Mouse (Mus musculus) effector memory CD4-positive, alpha-beta T cell, adult 7 months (primary cell): ENCODE results near the gene Slc25a35. TPM values are rescaled to one million over a fixed set of nuclear protein-coding genes. Genes with fewer than 3 reads are reported as not detected.

ENCODE experiments used
- polyA plus RNA-seq: library from polyadenylated mRNA; unstranded; fragments of 100-300 nt; shearing (Covaris generic); gene quantifications from one replicate; pipeline ENCODE4 v1.2.1, GENCODE M21; 2017

Slc25a35 gene
- polyA plus RNA-seq, result 4.6 TPM

DNA sequence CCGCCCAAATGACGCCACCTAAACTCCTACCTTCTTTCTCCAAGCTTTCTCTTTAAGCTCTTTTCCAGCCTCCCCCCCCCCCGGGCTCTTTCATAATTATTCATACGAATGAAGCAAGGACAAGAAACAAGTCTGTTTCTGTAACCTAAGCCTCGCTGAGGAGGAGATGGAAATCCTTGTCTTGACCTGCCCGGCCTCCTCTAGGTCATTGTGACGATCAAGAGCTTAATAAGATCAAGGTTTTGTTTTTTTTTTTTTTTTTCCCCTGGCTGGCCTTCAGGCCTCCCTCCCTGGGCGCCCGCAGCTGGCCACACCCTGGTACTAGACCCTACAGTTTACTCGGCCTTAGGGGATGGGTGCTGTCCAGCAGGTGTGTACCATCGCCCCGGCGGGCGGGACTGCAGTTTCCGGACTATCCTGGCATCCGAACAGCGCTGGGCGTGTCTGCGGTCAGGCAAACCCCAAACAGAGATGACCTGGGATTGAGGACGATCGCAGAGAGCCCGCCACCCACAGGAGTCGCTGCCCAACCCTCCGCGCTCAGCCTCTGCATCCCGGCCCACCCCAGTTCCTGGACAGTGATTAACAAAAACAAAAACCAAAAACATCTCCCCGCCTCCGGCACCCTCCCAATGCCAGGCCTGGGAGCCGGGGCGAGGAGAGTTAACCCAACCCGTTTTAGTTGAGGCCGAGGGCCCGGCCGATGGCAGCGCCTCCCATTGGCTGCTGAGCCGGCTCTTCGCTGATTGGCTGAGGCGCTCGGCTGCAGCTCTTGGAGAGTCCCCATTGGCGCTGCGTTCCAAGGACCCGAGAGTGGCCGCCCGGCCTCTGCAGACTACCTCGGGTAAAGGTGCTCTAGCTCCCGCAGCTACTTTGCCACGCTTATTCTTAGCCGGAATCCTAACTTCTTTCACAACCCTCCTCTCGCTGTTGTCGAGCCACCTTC is at the start of gene Slc25a35:
TSS of gene Slc25a35 (plus strand) at position 795 of the 946 bp plus-strand sequence.

DNA sequence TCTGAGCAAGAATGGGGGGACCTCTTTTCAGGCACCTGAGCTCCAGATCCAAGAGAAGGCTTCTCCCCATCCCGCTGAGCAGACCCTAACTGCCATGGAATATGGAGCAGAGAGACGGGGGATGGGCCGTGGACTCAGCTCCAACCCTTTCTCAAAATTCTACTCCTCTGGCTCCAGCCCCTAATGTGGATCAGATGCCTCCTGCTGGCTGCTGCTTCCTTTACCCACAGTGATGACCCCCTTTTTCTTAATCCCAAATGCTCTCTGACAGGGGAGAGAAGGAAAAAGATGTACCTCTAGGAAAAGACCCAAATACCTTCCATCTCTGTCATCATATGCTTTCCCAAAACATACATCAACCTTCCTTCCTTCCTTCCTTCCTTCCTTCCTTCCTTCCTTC is 41.0 kb upstream of the Slc25a35 start, which contains the start of gene Odf4:
TSS of gene Odf4 (minus strand) at position 101 of the 400 bp plus-strand sequence.

DNA sequence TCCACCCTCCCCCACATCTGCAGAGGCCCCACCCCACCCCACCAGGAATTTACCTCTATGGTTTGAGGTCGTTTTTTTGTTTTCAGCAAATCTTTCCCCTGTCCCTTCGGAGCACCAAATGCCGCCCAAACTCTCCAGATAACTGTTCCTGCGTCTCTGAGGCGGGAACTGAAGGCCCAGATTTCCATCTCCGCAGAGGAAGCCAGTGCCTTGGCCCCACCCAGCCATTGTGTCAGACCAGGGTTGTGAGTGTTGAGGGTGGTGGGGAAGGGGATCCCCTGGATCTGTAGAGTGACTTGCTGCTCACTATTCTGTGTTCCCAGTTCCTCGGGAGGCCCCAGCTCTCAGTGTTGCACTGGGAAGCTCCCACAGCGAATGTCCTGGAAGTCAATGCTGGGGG is 10.6 kb upstream of the Slc25a35 start, which contains the start of gene Arhgef15:
TSS of gene Arhgef15 (minus strand) at position 173 of the 400 bp plus-strand sequence.

DNA sequence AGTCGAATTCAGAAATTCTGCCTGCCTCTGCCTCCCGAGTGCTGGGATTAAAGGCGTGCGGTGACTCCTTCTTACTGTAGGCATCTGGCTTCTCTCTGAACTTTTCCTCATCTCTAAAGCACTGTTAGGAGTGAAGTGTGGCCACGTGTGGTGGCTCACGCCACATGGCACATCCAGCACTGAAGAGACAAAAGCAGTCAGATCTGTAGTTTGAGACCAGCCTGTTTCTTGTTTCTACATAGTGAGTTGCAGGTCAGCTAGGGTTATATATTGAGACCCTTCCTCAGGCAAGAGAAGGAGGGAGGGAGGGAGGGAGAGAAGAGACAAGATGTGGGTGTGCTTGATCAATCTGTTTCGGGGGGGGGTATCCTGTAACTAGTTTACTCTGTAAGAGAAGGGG is 7.2 kb downstream of the Slc25a35 start, which contains the start of gene Rangrf:
TSS of gene Rangrf (minus strand) at position 101 of the 400 bp plus-strand sequence.

DNA sequence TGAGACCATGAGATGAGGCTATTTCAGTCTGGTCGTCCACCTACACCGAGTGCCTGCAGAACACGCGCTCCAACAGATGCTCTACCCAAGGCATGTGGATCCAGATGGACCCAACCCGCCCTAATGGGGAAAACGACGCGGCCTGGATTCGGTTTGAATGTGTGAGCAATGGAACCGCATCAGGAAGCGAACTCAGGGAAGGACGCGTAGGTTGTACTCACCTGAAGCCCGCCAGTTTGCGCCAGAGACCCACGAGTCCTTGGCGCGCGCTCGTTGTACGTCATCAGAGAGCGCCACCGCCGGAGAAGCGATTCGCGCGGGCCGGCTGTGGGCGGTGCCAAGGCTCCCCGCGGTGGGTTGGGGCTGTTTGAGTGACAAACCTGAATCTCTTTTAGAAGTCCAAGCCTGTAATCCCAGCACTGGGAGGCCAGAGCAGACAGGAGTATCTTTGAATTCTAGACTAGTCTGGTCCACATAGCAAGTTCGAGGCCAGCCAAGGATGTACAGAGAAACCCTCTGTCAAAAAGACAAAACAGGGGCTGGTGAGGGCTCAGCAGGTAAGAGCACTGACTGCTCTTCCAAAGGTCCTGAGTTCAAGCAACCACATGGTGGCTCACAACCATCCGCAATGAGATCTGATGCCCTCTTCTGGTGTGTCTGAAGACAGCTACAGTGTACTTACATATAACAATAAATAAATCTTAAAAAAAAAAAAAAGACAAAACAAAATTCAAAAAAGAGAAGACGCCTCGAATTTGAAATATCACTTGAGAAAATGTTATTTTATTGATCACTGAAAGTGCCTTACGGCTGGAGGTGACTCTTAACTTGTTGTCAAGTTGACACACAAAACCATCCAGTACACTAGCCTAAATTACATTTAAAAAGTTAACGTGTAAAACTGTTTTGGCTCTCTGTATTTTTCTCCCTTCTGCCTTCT is 40.5 kb downstream of the Slc25a35 start, which contains the start of gene Pfas:
TSS of gene Pfas (minus strand) at position 279 of the 940 bp plus-strand sequence.

DNA sequence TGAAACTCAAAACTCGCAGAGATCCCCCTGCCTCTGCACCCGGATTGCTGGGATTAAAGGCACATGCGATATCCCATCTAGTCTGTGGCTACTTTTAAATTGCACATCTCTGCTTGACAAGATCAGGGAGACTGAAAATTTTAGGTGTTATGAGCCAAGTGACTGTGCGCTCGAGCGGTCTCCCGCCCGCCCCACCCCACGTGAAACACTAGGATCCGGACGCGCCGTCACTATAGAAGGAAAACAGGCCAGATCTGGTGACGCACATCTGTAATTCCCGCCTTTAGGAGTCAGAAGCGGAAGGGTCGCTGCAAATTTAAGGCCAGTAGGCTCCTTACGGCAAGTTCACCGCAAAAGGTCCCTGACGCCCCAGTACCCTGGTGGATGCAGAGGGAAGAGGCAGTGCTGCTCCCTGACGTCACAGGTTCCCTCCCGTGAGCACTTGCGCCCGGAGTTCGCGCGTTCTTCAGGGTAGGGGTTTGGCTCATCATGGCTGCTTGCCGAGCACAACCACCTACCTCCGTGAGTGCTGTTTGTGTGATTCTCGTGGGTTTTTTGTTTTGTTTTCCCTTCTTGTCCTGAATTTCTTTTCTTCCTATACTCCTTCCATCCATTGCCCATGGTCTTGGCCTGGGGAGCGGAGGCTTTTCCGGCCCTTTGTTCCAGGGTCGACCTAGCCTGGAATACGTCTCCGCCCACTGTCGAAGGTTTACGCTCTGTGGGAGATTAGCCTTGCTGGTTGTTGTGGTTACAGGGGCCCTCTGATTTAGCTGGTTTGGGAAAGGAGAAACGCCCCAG is 47.9 kb downstream of the Slc25a35 start, which contains the start of gene Ctc1:
TSS of gene Ctc1 (plus strand) at position 268 of the 798 bp plus-strand sequence.

Other genes starting within 250 kb of the Slc25a35 start
- 155 TPM for gene Ndel1, start 96.3 kb upstream of the Slc25a35 start, polyA plus RNA-seq
- gene Rnf222, start 79.6 kb upstream of the Slc25a35 start, polyA plus RNA-seq, result not detected
- 791 TPM for gene Rpl26, start 66.5 kb upstream of the Slc25a35 start, polyA plus RNA-seq
- gene Odf4, start 41.0 kb upstream of the Slc25a35 start, polyA plus RNA-seq, result 0.48 TPM
- gene Arhgef15, start 10.7 kb upstream of the Slc25a35 start, polyA plus RNA-seq, result 0.24 TPM
- gene Rangrf, start 7.1 kb downstream of the Slc25a35 start, polyA plus RNA-seq, result 3.6 TPM
- 1.8 TPM for gene Pfas, start 40.3 kb downstream of the Slc25a35 start, polyA plus RNA-seq
- 15.3 TPM for gene Ctc1, start 47.8 kb downstream of the Slc25a35 start, polyA plus RNA-seq
- gene Aurkb, start 77.5 kb downstream of the Slc25a35 start, polyA plus RNA-seq, result 2.2 TPM
- 5.9 TPM for gene Borcs6, start 91.6 kb downstream of the Slc25a35 start, polyA plus RNA-seq
- 13.6 TPM for gene Tmem107, start 102.7 kb downstream of the Slc25a35 start, polyA plus RNA-seq
- gene Vamp2, start 120.4 kb downstream of the Slc25a35 start, polyA plus RNA-seq, result 250 TPM
- 81.1 TPM for gene Per1, start 127.1 kb downstream of the Slc25a35 start, polyA plus RNA-seq
- 0.35 TPM for gene Hes7, start 152.3 kb downstream of the Slc25a35 start, polyA plus RNA-seq
- 0.63 TPM for gene 9130213A22Rik, start 154.5 kb downstream of the Slc25a35 start, polyA plus RNA-seq
- 0.69 TPM for gene Aloxe3, start 157.8 kb downstream of the Slc25a35 start, polyA plus RNA-seq
- gene Alox12b, start 188.9 kb downstream of the Slc25a35 start, polyA plus RNA-seq, result not detected
- 0.57 TPM for gene Alox8, start 229.7 kb downstream of the Slc25a35 start, polyA plus RNA-seq